Mouse (Mus musculus) intestine, embryonic 15.5 days (tissue): ENCODE data around the gene Abcf2. TPM values are rescaled to one million over a fixed set of nuclear protein-coding genes. Genes with fewer than 3 reads are reported as not detected.

ENCODE experiments used
- ATAC-seq: fragments of 200-750 bp; cut with Nextera tagmentation; 2 replicates; pipeline ENCODE4 v1.8.0; 2017; ENCODE audit warnings: moderate TSS enrichment, moderate library complexity
- H3K27ac ChIP-seq: fragments of 300-500 bp; sonication (generic); 2 replicates; pipeline ENCODE4 v1.5.1; 2015; ENCODE audit warnings: mild to moderate bottlenecking, inconsistent platforms
- H3K27me3 ChIP-seq: fragments of 300-500 bp; sonication (generic); replicated peaks from 2 replicates; pipeline ENCODE4 v1.6.1; 2015; ENCODE audit warnings: inconsistent platforms
- H3K36me3 ChIP-seq: fragments of 300-500 bp; sonication (generic); 2 replicates; pipeline ENCODE4 v1.6.1; 2015; ENCODE audit warnings: inconsistent platforms
- H3K4me1 ChIP-seq: fragments of 300-500 bp; sonication (generic); replicated peaks from 2 replicates; pipeline ENCODE4 v1.6.1; 2015; ENCODE audit warnings: inconsistent platforms
- H3K4me2 ChIP-seq: fragments of 300-500 bp; sonication (generic); replicated peaks from 2 replicates; pipeline ENCODE4 v1.6.1; 2015; ENCODE audit warnings: mild to moderate bottlenecking, inconsistent platforms
- H3K4me3 ChIP-seq: fragments of 300-500 bp; sonication (generic); replicated peaks from 2 replicates; pipeline ENCODE4 v1.5.1; 2015; ENCODE audit warnings: inconsistent platforms
- H3K9ac ChIP-seq: fragments of 300-500 bp; sonication (generic); 2 replicates; pipeline ENCODE4 v1.6.1; 2015; ENCODE audit warnings: inconsistent platforms
- H3K9me3 ChIP-seq: fragments of 300-500 bp; sonication (generic); 2 replicates; pipeline ENCODE4 v1.6.1; 2016; ENCODE audit warnings: inconsistent platforms
- WGBS: fragments of 180-500 bp; shearing (Covaris S2); methylation state at CpG from one replicate; pipeline ENCODE4 v1.1.7; 2015; 5-methylcytosine and 5-hydroxymethylcytosine counted together
- polyA plus RNA-seq: library from polyadenylated mRNA; unstranded; fragments of >200 nt; fragmentation: Nextera tagmentation; extraction: Ambion mirVana; gene quantifications from 2 replicates; pipeline ENCODE4 v1.2.1, GENCODE M21; 2015

Abcf2 gene
- 86.0 and 87.1 TPM in 2 replicates for polyA plus RNA-seq

DNA sequence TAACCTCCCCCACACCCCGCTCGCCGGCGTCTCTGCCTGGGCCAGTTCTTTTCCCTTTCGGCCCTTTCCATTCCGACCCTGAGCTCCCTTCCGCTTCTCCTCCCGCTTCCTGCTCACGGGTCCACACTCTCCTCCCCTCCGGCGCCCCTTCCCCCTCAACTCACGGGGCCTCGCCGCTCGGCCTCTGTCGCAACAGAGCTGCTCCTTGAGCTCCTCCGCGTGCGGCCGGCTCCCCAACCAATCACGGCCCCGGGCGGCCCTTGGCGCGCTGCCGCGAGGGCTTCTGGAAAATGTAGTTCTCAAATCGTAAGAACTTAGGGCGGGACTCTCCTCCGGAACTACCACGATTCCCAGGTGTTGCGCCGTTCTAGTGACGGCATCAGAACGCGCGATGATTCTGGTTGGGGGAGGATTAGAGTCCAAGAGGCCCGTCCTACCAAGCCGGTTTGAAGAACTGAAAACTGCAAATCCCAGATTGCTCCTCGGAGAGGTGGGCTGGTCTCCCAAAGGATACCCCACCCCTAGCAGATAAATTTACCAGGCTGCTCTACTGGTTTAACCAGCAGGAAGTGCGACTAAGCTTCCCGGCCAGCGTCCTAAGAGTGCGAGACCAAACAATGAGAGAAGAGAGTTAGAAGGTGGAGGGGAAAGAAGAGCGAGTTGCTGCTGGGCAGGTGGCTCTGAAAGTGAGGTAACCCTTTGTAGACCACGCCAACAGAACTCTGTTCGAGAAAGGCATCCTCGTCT, at the start of gene Abcf2:
TSS of gene Abcf2 (minus strand) at position 285 of the 747 bp plus-strand sequence.
- Histone ChIP-seq H3K27me3 (no peaks in the 10 kb centered on the region), H3K27ac (peak within 1 kb of the TSS; percentile 85), H3K9ac (peak within 1 kb of the TSS; percentile 76), H3K9me3 (no peaks in the 10 kb centered on the region), H3K4me2 (peak within 1 kb of the TSS; percentile 72), H3K4me1 (peaks cover 14% of the 10 kb centered on the region), H3K36me3 (peaks cover 28% of the 10 kb centered on the region), H3K4me3 (peak within 1 kb of the TSS; percentile 83)
- ATAC-seq, result peak; percentile 98
- WGBS, result under 1% methylated on average over 48 of the region's 48 CpGs

GRCm38 (mm10) chr5:24624822-24625120, 47.5 kb upstream of the Abcf2 start:
- ATAC-seq, result no peak
- H3K9me3 ChIP-seq, result no peaks in the 10 kb centered on the region
- 42% methylated on average over 4 of the region's 4 CpGs for WGBS
- peak overlapping the region; percentile 89 for H3K4me2 ChIP-seq
- H3K4me3 ChIP-seq, result no peak overlapping the region
- H3K4me1 ChIP-seq, result peaks cover 7% of the 10 kb centered on the region; the same call in 1 of the 2 replicates
- H3K27me3 ChIP-seq, result peaks cover 20% of the 10 kb centered on the region
- H3K36me3 ChIP-seq, result no peaks in the 10 kb centered on the region
- H3K27ac ChIP-seq, result no peak overlapping the region
- no peak overlapping the region for H3K9ac ChIP-seq

DNA sequence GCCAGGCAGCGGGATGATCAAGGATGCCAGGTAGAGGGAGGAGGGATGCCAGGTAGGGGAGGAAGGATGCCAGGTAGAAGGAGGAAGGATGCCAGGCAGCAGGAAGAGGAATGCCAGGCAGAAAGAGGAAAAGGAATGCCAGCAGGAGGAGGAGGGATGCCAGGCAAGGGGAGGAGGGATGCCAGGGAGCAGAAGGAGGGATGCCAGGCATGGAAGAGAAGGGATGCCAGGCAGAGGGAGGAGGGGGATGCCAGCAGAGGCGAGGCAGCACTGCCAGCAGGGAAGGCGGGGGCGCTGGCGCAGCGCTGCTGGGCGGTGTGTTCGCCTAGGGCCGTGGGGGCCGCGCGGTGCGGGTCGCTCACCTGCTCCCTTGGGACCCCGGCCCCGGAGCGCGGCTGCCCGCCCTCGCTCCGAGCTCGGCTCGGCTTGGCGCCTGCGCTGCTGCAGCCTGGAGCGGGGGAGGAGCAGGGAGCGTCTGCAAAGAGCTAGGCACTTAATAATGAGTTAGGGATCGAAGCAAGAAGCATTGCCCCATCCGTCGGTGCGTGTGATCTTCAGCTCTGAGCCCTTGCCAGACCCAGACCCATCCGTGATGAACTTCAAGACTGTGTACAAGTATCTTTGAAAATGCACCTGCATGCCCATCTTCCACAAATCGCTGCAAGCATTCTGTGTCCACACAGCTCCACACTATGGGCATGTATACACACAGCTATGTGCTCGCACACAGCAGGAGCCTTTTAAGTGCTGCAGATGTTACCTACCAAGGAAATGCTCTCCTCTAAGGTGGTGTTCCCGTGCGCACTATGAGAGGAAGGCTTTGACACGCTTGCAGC, 46.9 kb upstream of the Abcf2 start, which contains the start of gene Smarcd3:
TSS of gene Smarcd3 (minus strand) at position 426 of the 836 bp plus-strand sequence.
- peak within 1 kb of the TSS; percentile 55 for H3K9ac ChIP-seq
- no peaks in the 10 kb centered on the region for H3K36me3 ChIP-seq
- peak within 1 kb of the TSS; percentile 50 for H3K4me3 ChIP-seq
- H3K9me3 ChIP-seq, result no peaks in the 10 kb centered on the region
- ATAC-seq, result peak; percentile 69
- H3K4me1 ChIP-seq, result peaks cover 7% of the 10 kb centered on the region; the same call in 1 of the 2 replicates
- peaks cover 20% of the 10 kb centered on the region for H3K27me3 ChIP-seq
- peak within 1 kb of the TSS; percentile 89 for H3K4me2 ChIP-seq
- no peak within 1 kb of the TSS for H3K27ac ChIP-seq
- WGBS, result 3% methylated on average over 33 of the region's 37 CpGs

DNA sequence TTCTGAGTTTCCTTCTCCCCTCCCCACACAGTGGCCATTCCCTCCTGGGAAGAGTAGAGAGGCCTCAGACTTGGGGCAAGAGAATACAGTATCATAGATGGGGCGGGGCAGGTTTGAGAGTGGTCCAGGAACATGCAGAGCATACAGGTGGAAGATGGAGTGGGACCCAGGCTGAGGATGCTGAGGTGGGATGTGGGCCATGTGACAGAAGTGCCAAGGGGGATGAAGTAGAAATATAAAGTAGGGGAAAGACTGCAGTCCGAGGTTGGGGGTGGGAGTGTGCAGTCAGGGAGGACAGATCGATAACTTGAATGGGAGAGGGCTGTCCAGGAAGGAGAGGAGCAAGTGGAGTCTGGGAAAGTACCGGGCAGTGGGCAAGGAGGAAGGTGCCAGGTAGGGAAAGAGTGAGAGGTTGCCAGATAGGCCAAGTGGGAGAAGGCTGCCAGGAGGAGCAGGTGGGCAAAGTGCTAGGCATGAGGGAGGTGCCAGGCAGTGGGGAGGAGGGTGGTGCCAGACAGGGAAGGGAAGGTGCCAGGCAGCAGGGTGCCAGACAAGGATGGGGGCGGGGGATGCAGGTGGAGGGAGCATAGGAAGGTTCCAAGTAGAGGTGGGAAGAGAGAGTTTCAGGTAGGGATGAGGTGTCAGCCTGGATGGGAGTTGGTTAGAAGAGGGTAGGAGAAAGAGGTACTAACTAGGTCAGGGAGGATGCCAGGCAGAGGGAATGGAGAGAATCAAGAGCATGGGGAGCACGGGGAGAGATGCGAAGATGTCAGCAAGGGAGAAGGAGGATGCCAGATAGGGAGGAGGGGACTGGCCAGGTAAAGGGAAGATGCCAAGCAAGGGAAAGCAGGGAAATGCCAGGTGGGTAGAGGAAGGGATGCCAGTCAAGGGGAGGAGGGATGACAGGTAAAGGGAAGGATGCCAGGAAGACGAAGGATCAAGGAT, 46.0 kb upstream of the Abcf2 start:
- peak overlapping the region; percentile 89 for H3K4me2 ChIP-seq
- H3K4me1 ChIP-seq, result peaks cover 7% of the 10 kb centered on the region; the same call in 1 of the 2 replicates
- peak overlapping the region; percentile 50; the same call in 1 of the 2 replicates for H3K4me3 ChIP-seq
- WGBS, result 42% methylated on average over 8 of the region's 8 CpGs
- no peaks in the 10 kb centered on the region for H3K36me3 ChIP-seq
- no peak overlapping the region for H3K27ac ChIP-seq
- ATAC-seq, result no peak
- no peaks in the 10 kb centered on the region for H3K9me3 ChIP-seq
- peak overlapping the region; percentile 55; the same call in 1 of the 2 replicates for H3K9ac ChIP-seq
- peaks cover 20% of the 10 kb centered on the region for H3K27me3 ChIP-seq

- no peaks in the 10 kb centered on the region for H3K9me3 ChIP-seq
- no peak overlapping the region for H3K9ac ChIP-seq
- H3K36me3 ChIP-seq, result no peaks in the 10 kb centered on the region
- WGBS, result 68% methylated on average over 7 of the region's 7 CpGs
- no peak overlapping the region for H3K27ac ChIP-seq
- H3K4me1 ChIP-seq, result peaks cover 7% of the 10 kb centered on the region; the same call in 1 of the 2 replicates
- no peak overlapping the region for H3K4me3 ChIP-seq
- H3K27me3 ChIP-seq, result peaks cover 20% of the 10 kb centered on the region
- no peak for ATAC-seq
- H3K4me2 ChIP-seq, result no peak overlapping the region
Observed at GRCm38 (mm10) chr5:24622386-24623040, 45.2 kb upstream of the Abcf2 start.

DNA sequence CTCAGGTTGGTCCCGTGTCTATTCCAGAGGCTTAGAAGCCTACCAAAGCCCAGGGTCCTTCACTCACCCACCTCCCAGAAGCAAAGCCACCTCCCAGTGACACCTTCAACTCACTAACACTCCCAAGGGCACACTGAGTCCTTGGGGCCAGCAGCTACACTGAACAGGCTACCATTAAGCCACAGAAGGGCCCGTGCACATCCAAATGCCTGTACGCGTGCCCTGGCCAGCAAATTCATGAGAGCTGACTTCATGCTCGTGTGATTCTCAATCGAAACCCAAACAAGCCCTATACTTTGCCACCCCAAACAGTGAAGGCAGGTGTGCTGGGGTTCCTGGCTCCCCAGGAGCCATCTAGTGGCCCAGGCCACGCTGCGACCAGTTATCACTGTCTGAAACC, 43.4 kb upstream of the Abcf2 start:
- H3K27ac ChIP-seq, result no peak overlapping the region
- H3K4me1 ChIP-seq, result peaks cover 7% of the 10 kb centered on the region; the same call in 1 of the 2 replicates
- H3K4me3 ChIP-seq, result no peak overlapping the region
- WGBS, result 70% methylated on average over 8 of the region's 8 CpGs
- H3K9me3 ChIP-seq, result no peaks in the 10 kb centered on the region
- H3K9ac ChIP-seq, result no peak overlapping the region
- peaks cover 20% of the 10 kb centered on the region for H3K27me3 ChIP-seq
- no peaks in the 10 kb centered on the region for H3K36me3 ChIP-seq
- ATAC-seq, result no peak
- no peak overlapping the region for H3K4me2 ChIP-seq

GRCm38 (mm10) chr5:24620116-24620515, 42.8 kb upstream of the Abcf2 start:
- H3K36me3 ChIP-seq, result no peaks in the 10 kb centered on the region
- no peak overlapping the region for H3K9ac ChIP-seq
- peaks cover 7% of the 10 kb centered on the region; the same call in 1 of the 2 replicates for H3K4me1 ChIP-seq
- 63% methylated on average over 8 of the region's 8 CpGs for WGBS
- H3K4me3 ChIP-seq, result no peak overlapping the region
- H3K27me3 ChIP-seq, result peaks cover 20% of the 10 kb centered on the region
- no peak for ATAC-seq
- H3K27ac ChIP-seq, result no peak overlapping the region
- no peak overlapping the region for H3K4me2 ChIP-seq
- H3K9me3 ChIP-seq, result no peaks in the 10 kb centered on the region

GRCm38 (mm10) chr5:24618921-24619320, 41.7 kb upstream of the Abcf2 start:
- Histone ChIP-seq H3K36me3 (no peaks in the 10 kb centered on the region), H3K27me3 (peaks cover 13% of the 10 kb centered on the region), H3K4me1 (peaks cover under 1% of the 10 kb centered on the region; the same call in 1 of the 2 replicates), H3K27ac (no peak overlapping the region), H3K4me3 (no peak overlapping the region), H3K9me3 (no peaks in the 10 kb centered on the region), H3K9ac (no peak overlapping the region), H3K4me2 (no peak overlapping the region)
- ATAC-seq, result no peak
- WGBS, result 84% methylated on average over 3 of the region's 3 CpGs

DNA sequence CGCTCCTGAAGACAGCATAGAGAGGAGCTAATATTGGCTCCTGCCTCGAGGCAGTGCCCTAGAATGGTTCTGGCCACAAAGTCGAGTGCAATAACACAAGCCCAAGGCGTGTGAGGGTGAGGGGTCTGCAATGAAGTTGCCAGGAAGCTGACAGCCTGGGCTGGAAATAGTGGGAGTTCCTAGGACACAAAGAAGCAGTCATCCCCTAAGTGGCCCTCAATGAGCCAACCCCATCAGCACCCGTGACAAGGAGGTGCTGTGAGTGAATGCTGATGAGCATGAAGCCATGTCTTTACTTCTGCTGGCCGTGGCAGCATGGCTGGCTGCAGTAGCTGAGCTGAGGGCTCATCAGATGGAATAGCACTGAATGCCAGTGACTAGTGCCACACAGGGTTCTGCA, 37.8 kb upstream of the Abcf2 start:
- H3K9ac ChIP-seq, result no peak overlapping the region
- no peaks in the 10 kb centered on the region for H3K4me1 ChIP-seq
- WGBS, result 55% methylated on average over 6 of the region's 6 CpGs
- H3K9me3 ChIP-seq, result no peaks in the 10 kb centered on the region
- no peak overlapping the region for H3K27ac ChIP-seq
- ATAC-seq, result no peak
- H3K4me2 ChIP-seq, result no peak overlapping the region
- no peaks in the 10 kb centered on the region for H3K36me3 ChIP-seq
- H3K4me3 ChIP-seq, result no peak overlapping the region
- H3K27me3 ChIP-seq, result no peaks in the 10 kb centered on the region; the same call in 1 of the 2 replicates

- Histone ChIP-seq H3K27me3 (no peaks in the 10 kb centered on the region), H3K9me3 (no peaks in the 10 kb centered on the region), H3K36me3 (no peaks in the 10 kb centered on the region), H3K4me3 (no peak overlapping the region), H3K4me1 (no peaks in the 10 kb centered on the region), H3K9ac (no peak overlapping the region), H3K27ac (no peak overlapping the region), H3K4me2 (no peak overlapping the region)
- 75% methylated on average over 5 of the region's 5 CpGs for WGBS
- ATAC-seq, result no peak
Observed at GRCm38 (mm10) chr5:24612302-24612649, 35.0 kb upstream of the Abcf2 start.
